Mouse (Mus musculus) embryonic fibroblast, embryonic 13.5 days (primary cell): ENCODE data around the gene Rbfox3.

ENCODE experiments used
- CTCF ChIP-seq: IDR thresholded peaks from 2 replicates; pipeline ENCODE4 v1.5.1; 2011; ENCODE audit warnings: mild to moderate bottlenecking, control low read depth, low read length, moderate library complexity, borderline replicate concordance; ENCODE audit not compliant: insufficient read depth
- POLR2A ChIP-seq: IDR thresholded peaks from 2 replicates; pipeline ENCODE4 v1.6.1; 2011; ENCODE audit warnings: low read depth, mild to moderate bottlenecking, control low read depth, low read length, moderate library complexity

- TF ChIP-seq CTCF (no peak), POLR2A (no peak)
Measured at GRCm38 (mm10) chr11:118645158-118645557, 266.2 kb downstream of the Rbfox3 start.
